Mouse (Mus musculus) cortical plate, adult 2 months (tissue): ENCODE measurements around the gene Gm1043.

Experiments
- CTCF ChIP-seq: fragments of 200-500 bp; IDR thresholded peaks from 2 replicates; pipeline ENCODE4 v1.5.1; 2011; ENCODE audit warnings: mild to moderate bottlenecking, control low read depth, low read length; ENCODE audit not compliant: insufficient read depth; ENCODE audit errors: extremely low read depth
- POLR2A ChIP-seq: fragments of 200-500 bp; IDR thresholded peaks from 2 replicates; pipeline ENCODE4 v1.6.1; 2011; ENCODE audit warnings: mild to moderate bottlenecking, low read length, control low read depth; ENCODE audit not compliant: insufficient read depth; ENCODE audit errors: extremely low read depth

GRCm38 (mm10) chr5:37055789-37056188 lies 29.4 kb upstream of the Gm1043 start:
- TF ChIP-seq POLR2A (no peak), CTCF (no peak)
